Mouse (Mus musculus) embryonic facial prominence, embryonic 15.5 days (tissue): Measurements from ENCODE around the gene Nadk. TPM values are rescaled to one million over a fixed set of nuclear protein-coding genes. Genes with fewer than 3 reads are reported as not detected.

ENCODE experiments used
- ATAC-seq: fragments of 200-750 bp; cut with Nextera tagmentation; 2 replicates; pipeline ENCODE4 v1.8.0; 2017; ENCODE audit warnings: low read depth, moderate TSS enrichment; ENCODE audit not compliant: insufficient number of reproducible peaks, low FRiP score, low TSS enrichment
- H3K27ac ChIP-seq: fragments of 300-500 bp; sonication (generic); replicated peaks from 2 replicates; pipeline ENCODE4 v1.5.1; 2015; ENCODE audit warnings: mild to moderate bottlenecking, inconsistent platforms
- H3K27me3 ChIP-seq: fragments of 300-500 bp; sonication (generic); 2 replicates; pipeline ENCODE4 v1.6.1; 2015; ENCODE audit warnings: inconsistent platforms
- H3K36me3 ChIP-seq: fragments of 300-500 bp; sonication (generic); 2 replicates; pipeline ENCODE4 v1.6.1; 2015; ENCODE audit warnings: mild to moderate bottlenecking, inconsistent platforms
- H3K4me1 ChIP-seq: fragments of 300-500 bp; sonication (generic); 2 replicates; pipeline ENCODE4 v1.6.1; 2015; ENCODE audit warnings: inconsistent platforms
- H3K4me2 ChIP-seq: fragments of 300-500 bp; sonication (generic); replicated peaks from 2 replicates; pipeline ENCODE4 v1.6.1; 2015; ENCODE audit warnings: mild to moderate bottlenecking, inconsistent platforms
- H3K4me3 ChIP-seq: fragments of 300-500 bp; sonication (generic); replicated peaks from 2 replicates; pipeline ENCODE4 v1.5.1; 2015; ENCODE audit warnings: mild to moderate bottlenecking, inconsistent platforms
- H3K9ac ChIP-seq: fragments of 300-500 bp; sonication (generic); 2 replicates; pipeline ENCODE4 v1.6.1; 2015; ENCODE audit warnings: inconsistent platforms
- H3K9me3 ChIP-seq: fragments of 300-500 bp; sonication (generic); replicated peaks from 2 replicates; pipeline ENCODE4 v1.6.1; 2016; ENCODE audit warnings: inconsistent platforms
- WGBS: fragments of 180-500 bp; shearing (Covaris S2); methylation state at CpG from one replicate; pipeline ENCODE4 v1.1.7; 2015; 5-methylcytosine and 5-hydroxymethylcytosine counted together
- polyA plus RNA-seq: library from polyadenylated mRNA; unstranded; fragments of >200 nt; fragmentation: Nextera tagmentation; extraction: Ambion mirVana; gene quantifications from 2 replicates; pipeline ENCODE4 v1.2.1, GENCODE M21; 2015

Gene Nadk
- polyA plus RNA-seq, 1 experiment from 2014 or later = 88.5 TPM

DNA sequence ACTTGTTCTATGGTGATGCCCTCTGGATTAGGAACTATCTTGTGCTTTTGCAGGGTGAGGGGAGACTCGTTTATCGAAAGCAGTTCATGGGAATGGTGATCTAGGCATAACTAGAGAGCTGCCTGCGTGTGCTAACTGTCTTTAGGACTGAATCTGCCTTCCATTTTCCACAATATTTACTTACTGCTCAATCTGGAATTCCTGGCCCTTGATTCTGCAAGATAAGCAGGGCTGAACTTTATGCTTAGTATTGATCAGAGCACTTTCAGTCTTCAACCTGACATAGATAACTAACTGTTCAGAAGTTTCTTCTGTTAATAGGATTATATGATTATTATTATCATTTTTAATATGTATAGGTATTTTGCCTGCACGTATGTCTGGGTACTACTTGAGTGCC lies 43.0 kb downstream of the Nadk start:
- Histone ChIP-seq H3K4me2 (no peak overlapping the region), H3K27ac (no peak overlapping the region), H3K9me3 (no peaks in the 10 kb centered on the region), H3K9ac (no peak overlapping the region), H3K27me3 (no peaks in the 10 kb centered on the region), H3K36me3 (peaks cover 19% of the 10 kb centered on the region), H3K4me1 (peaks cover 15% of the 10 kb centered on the region), H3K4me3 (no peak overlapping the region)
- 87% methylated on average over 4 of the region's 4 CpGs for WGBS
- ATAC-seq = no peak

DNA sequence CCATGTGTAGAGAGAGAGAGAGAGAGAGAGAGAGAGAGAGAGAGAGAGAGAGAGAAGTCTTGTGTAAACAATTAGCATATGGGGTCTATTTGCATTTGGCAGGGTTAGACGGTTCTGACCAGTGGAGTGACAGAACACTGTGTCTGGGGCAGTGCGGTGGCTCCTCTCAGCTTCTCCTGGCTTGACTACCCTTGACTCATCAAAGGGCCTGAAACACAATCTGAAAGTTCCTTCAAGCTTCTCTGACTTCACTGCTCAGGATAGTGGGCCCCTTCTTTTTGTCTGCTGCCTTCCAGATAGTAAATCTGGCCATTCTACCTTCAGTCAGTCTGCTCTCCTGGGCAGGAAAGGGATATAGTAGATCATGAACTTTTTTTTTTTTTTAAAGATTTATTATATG lies 44.6 kb downstream of the Nadk start:
- Histone ChIP-seq H3K4me2 (no peak overlapping the region), H3K27me3 (no peaks in the 10 kb centered on the region), H3K9ac (no peak overlapping the region), H3K9me3 (no peaks in the 10 kb centered on the region), H3K4me1 (peaks cover 10% of the 10 kb centered on the region), H3K36me3 (peaks cover 33% of the 10 kb centered on the region), H3K4me3 (no peak overlapping the region), H3K27ac (no peak overlapping the region)
- WGBS = 63% methylated on average over 2 of the region's 2 CpGs
- ATAC-seq = no peak

DNA sequence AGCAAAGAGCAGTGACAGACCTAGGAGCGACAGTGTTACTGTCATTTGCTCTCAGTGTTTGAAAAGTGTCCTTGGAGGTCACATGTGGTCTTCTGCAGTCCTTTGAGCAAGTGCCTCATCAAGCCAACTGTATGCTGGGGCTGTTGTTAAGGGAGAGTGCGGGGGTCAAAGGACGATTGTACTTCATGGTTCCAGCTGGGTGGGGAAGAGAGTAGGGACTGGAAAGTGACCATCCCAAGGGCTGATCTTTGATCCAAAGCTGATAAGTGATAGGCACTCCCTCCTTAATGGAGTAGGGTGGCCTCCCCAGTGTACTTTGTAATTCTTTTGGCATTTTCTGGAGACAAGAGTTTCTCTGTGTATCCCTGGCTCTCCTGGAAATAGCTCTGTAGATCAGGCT lies 49.7 kb downstream of the Nadk start:
- ATAC-seq = no peak
- Histone ChIP-seq H3K9me3 (no peaks in the 10 kb centered on the region), H3K36me3 (peaks cover 68% of the 10 kb centered on the region), H3K27me3 (no peaks in the 10 kb centered on the region), H3K4me2 (no peak overlapping the region), H3K27ac (no peak overlapping the region), H3K4me1 (no peaks in the 10 kb centered on the region), H3K4me3 (no peak overlapping the region), H3K9ac (no peak overlapping the region)
- WGBS = 94% methylated on average over 3 of the region's 3 CpGs

DNA sequence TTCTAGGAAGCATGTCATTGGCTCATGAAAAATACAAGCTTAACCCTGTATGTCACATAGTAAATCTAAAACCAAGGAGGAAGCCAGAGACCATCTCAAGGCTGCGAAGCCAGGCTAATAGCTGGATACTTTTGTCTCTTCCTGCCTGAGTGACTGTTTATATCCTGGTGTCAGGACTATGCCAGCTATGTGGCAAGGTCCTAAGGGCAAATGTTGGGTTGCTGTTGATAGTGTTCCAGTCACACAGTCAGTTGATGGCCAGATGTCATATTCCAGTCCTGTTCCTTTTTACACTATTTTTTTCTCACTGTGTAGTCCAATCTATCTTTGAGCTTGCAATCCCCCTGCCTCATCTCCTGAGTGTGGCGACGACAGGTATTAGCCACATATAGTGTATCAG lies 51.1 kb downstream of the Nadk start:
- no peak for ATAC-seq
- 92% methylated on average over 3 of the region's 3 CpGs for WGBS
- Histone ChIP-seq H3K4me3 (no peak overlapping the region), H3K9ac (no peak overlapping the region), H3K4me1 (no peaks in the 10 kb centered on the region), H3K36me3 (peaks cover 82% of the 10 kb centered on the region), H3K9me3 (no peaks in the 10 kb centered on the region), H3K27me3 (no peaks in the 10 kb centered on the region), H3K27ac (no peak overlapping the region), H3K4me2 (no peak overlapping the region)

DNA sequence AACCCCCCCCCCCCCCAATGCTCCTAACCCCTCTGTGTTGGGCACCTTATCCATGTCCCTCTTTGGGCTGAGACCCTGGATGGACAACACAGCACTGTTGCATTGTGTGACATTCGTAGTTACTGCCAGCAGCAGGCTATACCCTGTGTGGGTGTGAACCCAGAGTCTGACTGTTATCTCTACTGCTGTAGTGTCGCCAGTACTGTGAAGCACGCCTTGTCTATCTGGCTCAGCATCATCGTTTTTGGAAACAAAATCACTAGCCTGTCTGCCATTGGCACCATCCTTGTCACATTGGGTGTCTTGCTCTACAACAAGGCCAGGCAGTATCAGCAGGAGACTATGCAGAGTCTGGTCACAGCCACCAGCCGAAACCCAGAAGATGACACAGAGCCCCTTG lies 56.1 kb downstream of the Nadk start:
- Histone ChIP-seq H3K27ac (no peak overlapping the region), H3K9me3 (no peaks in the 10 kb centered on the region), H3K4me1 (0 out of 2 replicates have a peak, but pooled peaks cover under 1% of the 10 kb centered on the region), H3K27me3 (no peaks in the 10 kb centered on the region), H3K4me3 (no peak overlapping the region), H3K9ac (no peak overlapping the region), H3K36me3 (peaks cover 80% of the 10 kb centered on the region), H3K4me2 (no peak overlapping the region)
- no peak for ATAC-seq
- WGBS = 93% methylated on average over 5 of the region's 5 CpGs

DNA sequence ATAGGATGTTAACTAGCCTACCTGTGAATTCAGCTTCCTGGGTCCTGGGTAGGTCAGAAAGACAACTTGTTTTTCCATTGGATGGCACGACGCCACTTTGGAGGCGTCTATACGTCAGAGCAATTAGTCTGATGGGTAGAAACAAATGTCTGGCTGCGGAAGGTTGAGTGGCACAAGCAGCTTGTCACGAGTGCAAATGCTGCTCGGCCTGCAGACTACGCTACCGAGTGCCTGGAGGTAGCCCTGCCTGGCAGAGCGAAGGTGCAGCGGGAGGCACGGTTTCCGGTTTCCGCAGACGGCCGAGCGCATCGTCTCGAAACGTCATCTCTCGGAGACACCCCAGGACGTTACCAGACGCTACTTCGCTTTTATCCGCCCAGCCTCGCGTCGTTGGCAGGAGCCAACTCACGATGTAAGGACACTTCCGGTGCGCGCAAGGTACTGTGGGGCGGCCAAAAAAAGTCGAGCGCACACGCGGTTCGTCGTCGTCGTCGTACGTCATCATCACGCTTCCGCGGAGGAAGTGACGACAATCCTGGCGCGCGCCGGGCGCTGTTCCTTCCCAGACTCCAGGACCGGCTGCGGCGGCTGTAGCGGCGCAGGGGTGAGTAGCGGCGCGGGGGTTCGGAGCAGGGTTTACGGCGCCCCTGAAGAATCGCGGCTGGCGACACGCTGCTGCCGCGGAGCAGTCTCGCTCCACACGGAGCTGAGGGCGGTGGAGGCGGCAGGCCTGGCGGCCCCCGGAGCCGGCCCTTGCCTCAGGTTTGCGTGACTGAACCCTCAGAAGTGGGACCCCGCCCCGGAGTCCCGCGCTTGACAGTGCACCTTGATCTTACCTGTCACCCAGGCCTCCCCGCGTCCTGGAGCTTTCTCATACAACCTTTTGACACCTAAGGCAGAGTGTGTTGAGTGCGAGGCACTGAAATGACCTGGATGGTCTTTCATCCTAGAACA lies 62.4 kb downstream of the Nadk start, which contains the start of gene Cdk11b:
Gene Cdk11b (plus strand): TSS at position 517 of the 954 bp plus-strand sequence.
- H3K27me3 ChIP-seq = no peaks in the 10 kb centered on the region
- no peaks in the 10 kb centered on the region for H3K9me3 ChIP-seq
- H3K4me2 ChIP-seq = peak within 1 kb of the TSS; percentile 63
- ATAC-seq = peak; percentile 100
- H3K36me3 ChIP-seq = peaks cover 44% of the 10 kb centered on the region
- WGBS = under 1% methylated on average over 84 of the region's 84 CpGs
- peak within 1 kb of the TSS; percentile 93 for H3K27ac ChIP-seq
- peak within 1 kb of the TSS; percentile 69 for H3K9ac ChIP-seq
- peak within 1 kb of the TSS; percentile 81 for H3K4me3 ChIP-seq
- H3K4me1 ChIP-seq = peaks cover 11% of the 10 kb centered on the region

DNA sequence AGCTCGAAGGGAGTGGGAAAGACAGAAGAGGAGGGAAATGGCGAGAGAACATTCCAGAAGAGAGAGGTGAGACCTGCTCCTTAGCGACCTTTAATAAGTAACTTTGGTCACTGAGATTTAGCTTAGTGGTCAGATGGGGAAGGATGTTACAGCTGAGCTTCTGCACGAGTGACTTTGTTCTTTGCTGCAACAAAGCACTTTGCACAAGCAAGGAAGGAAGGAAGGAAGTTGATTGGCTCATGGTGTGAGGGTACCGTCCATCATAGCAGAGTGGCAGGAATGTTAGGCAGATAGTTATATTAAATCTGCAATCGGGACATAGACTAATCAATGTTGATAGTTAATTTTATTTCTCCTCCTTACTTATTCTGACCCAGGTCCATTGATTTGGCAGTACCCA lies 68.1 kb downstream of the Nadk start:
- Histone ChIP-seq H3K4me2 (no peak overlapping the region), H3K9ac (no peak overlapping the region), H3K4me3 (no peak overlapping the region), H3K4me1 (peaks cover 4% of the 10 kb centered on the region; the same call in 1 of the 2 replicates), H3K36me3 (peaks cover 70% of the 10 kb centered on the region), H3K9me3 (no peaks in the 10 kb centered on the region), H3K27ac (no peak overlapping the region), H3K27me3 (no peaks in the 10 kb centered on the region)
- ATAC-seq = no peak
- WGBS = 89% methylated on average over 6 of the region's 6 CpGs

DNA sequence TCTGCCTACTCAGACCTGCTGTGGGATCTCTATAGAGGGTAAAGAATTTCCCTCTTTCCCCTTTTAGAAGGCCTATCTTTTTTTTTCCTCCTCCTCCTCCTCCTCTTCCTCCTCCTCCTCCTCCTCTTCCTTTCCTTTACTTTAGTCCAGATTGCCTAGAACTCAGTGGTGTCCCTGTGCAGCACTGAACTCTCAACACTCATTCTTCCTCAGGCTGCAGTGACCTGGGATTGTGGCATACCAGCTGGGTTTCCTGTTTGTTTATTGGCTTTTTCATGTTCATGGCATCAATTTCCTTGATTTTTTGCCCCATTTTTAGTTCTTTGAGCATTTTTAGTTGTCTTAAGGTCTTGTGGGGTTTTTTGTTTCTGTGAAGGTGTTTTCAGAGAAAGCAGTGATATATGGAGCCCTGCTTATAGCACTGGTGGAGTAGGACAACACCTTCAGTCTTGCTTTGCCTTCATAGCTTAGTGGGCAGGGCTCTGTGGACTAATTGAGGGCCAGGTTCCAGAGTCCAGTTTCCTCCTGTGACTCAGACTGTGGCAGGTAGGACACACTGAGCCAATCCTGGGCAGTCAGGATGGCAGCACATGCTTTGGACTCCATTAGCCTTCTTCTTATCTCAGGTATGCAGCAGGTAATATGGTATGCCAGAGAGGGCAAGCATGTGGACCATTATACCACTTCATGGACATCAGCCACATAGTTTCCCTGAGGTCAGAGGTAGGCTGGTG lies 73.8 kb downstream of the Nadk start:
- no peak overlapping the region for H3K4me2 ChIP-seq
- H3K4me3 ChIP-seq = no peak overlapping the region
- H3K27ac ChIP-seq = no peak overlapping the region
- H3K36me3 ChIP-seq = peaks cover 89% of the 10 kb centered on the region
- no peak for ATAC-seq
- no peaks in the 10 kb centered on the region for H3K9me3 ChIP-seq
- H3K4me1 ChIP-seq = no peaks in the 10 kb centered on the region
- H3K27me3 ChIP-seq = no peaks in the 10 kb centered on the region
- no peak overlapping the region for H3K9ac ChIP-seq

Other genes with a start within 250 kb of the Nadk start
- 12.4 and 12.7 TPM in 2 replicates for gene Prkcz, start 201.0 kb upstream of the Nadk start, polyA plus RNA-seq
- 0.11 TPM in 1 of 2 replicates, not detected in the other for gene Gabrd, start 164.3 kb upstream of the Nadk start, polyA plus RNA-seq
- gene Cfap74, start 153.2 kb upstream of the Nadk start, polyA plus RNA-seq = 3.3 and 4.9 TPM in 2 replicates
- 1.2 and 1.3 TPM in 2 replicates for gene Tmem52, start 93.3 kb upstream of the Nadk start, polyA plus RNA-seq
- 445 and 456 TPM in 2 replicates for gene Gnb1, start 71.0 kb upstream of the Nadk start, polyA plus RNA-seq
- 7.7 and 9.3 TPM in 2 replicates for gene Slc35e2, start 39.0 kb downstream of the Nadk start, polyA plus RNA-seq
- gene Cdk11b, start 62.5 kb downstream of the Nadk start, polyA plus RNA-seq = 62.1 and 65.6 TPM in 2 replicates
- not detected in 2 replicates for gene Gm10563, start 83.0 kb downstream of the Nadk start, polyA plus RNA-seq
- gene Mmp23, start 91.0 kb downstream of the Nadk start, polyA plus RNA-seq = 38.5 and 39.0 TPM in 2 replicates
- 36.3 and 36.8 TPM in 2 replicates for gene Mib2, start 106.8 kb downstream of the Nadk start, polyA plus RNA-seq
- 13.5 and 13.9 TPM in 2 replicates for gene Fndc10, start 132.0 kb downstream of the Nadk start, polyA plus RNA-seq
- gene Ssu72, start 142.4 kb downstream of the Nadk start, polyA plus RNA-seq = 135 and 140 TPM in 2 replicates
- gene Tmem240, start 172.4 kb downstream of the Nadk start, polyA plus RNA-seq = 1.6 and 2.2 TPM in 2 replicates
- 84.9 and 89.9 TPM in 2 replicates for gene Atad3a, start 198.7 kb downstream of the Nadk start, polyA plus RNA-seq
- gene Vwa1, start 212.3 kb downstream of the Nadk start, polyA plus RNA-seq = 14.2 and 17.4 TPM in 2 replicates
- 0.76 and 1.2 TPM in 2 replicates for gene Tmem88b, start 223.5 kb downstream of the Nadk start, polyA plus RNA-seq
- 0.29 and 0.71 TPM in 2 replicates for gene Ankrd65, start 228.1 kb downstream of the Nadk start, polyA plus RNA-seq
- gene Mrpl20, start 240.5 kb downstream of the Nadk start, polyA plus RNA-seq = 175 and 191 TPM in 2 replicates